Mouse (Mus musculus): ENCODE measurements around the gene Npas3. TPM values are rescaled to one million over a fixed set of nuclear protein-coding genes. Genes with fewer than 3 reads are reported as not detected.

The Npas3 gene
- polyA plus RNA-seq, 1 experiment from 2014 or later: 0.61 TPM

DNA sequence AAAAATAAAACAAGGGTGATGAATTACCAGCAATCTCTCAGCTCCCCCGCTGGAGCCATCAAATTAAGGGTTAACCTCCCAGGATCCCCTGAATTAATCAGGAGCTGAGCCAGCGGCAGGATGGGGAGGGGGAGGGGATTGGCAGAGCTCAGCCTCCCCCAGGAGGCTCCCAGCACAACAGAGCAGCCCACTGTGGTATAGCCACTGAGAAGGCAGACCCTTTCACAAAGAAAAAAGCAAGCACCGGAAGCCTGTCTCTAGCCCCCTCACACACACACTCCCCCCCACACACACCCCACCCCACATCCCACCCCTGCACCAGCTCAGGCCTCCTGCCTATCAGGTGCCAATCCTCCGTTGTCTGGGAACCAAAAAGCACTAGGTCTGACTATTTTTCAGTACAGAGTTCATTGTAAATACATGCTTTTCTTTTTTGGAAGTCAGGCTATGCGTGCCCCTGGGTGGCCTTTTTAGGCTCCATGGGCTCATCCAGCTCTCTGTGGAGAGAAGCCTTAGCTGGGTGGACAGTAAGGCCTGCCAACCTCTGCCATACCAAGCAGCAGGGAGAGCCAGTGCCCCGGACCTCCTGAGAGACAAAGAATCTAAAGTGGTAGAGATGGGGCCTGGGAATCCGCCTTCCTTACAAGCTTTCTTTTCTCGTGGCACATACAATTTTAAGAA is 786.3 kb downstream of the Npas3 start:
- 35% methylated on average over 8 of the region's 8 CpGs for WGBS
- TF ChIP-seq CTCF (IDR thresholded peaks at IDR 0.05; ENCODE audit: low read depth): no peak
- no peak for TF ChIP-seq EP300 (optimal IDR thresholded peaks at IDR 0.05)
- Histone ChIP-seq H3K4me3 (ENCODE audit: low read depth, low read length) (no peak overlapping the region), H3K9ac (ENCODE audit: low read length) (no peak overlapping the region), H3K9me3 (ENCODE audit: control insufficient read depth, low read length) (no peaks in the 10 kb centered on the region), H3K27ac (replicated peaks) (no peak overlapping the region), H3K36me3 (ENCODE audit: control insufficient read depth, insufficient read depth, low read length) (no peaks in the 10 kb centered on the region), H3K27me3 (ENCODE audit: control insufficient read depth, insufficient read depth, low read length) (no peaks in the 10 kb centered on the region), H3K4me1 (replicated peaks; ENCODE audit: control insufficient read depth, insufficient read depth) (no peaks in the 10 kb centered on the region), H3K4me2 (replicated peaks; ENCODE audit: low read depth) (no peak overlapping the region)
- DNase-seq (ENCODE audit: low spot score) (no peak), ATAC-seq (ENCODE audit: low FRiP score, low TSS enrichment) (no peak)

DNA sequence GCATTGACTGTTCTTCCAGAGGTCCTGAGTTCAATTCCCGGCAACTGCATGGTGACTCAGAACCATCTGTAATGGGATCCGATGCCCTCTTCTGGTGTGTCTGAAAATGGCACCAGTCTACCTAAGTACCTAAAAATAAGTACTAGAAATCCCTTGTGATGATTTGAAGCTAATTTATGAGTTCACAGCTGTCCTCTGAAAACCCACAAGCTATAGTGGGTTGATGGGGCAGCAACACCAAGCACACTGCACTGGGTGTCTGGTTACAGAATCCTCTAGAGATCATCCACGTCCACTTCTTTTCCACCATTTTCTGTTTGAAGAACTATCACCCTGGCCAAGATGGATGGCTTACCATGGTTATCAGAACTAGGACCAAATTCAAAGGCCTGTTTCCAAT is 789.1 kb downstream of the Npas3 start:
- ATAC-seq (ENCODE audit: low FRiP score, low TSS enrichment): no peak
- TF ChIP-seq CTCF (IDR thresholded peaks at IDR 0.05; ENCODE audit: low read depth) (no peak), EP300 (optimal IDR thresholded peaks at IDR 0.05) (no peak)
- WGBS: 96% methylated on average over 3 of the region's 3 CpGs
- no peaks in the 10 kb centered on the region for H3K27me3 ChIP-seq (ENCODE audit: control insufficient read depth, insufficient read depth, low read length)
- no peaks in the 10 kb centered on the region for H3K9me3 ChIP-seq (ENCODE audit: control insufficient read depth, low read length)
- no peak overlapping the region for H3K27ac ChIP-seq (replicated peaks)
- no peak overlapping the region for H3K9ac ChIP-seq (ENCODE audit: low read length)
- H3K4me3 ChIP-seq (ENCODE audit: low read depth, low read length): no peak overlapping the region
- no peak for DNase-seq (ENCODE audit: low spot score)
- no peaks in the 10 kb centered on the region for H3K36me3 ChIP-seq (ENCODE audit: control insufficient read depth, insufficient read depth, low read length)
- no peak overlapping the region for H3K4me2 ChIP-seq (replicated peaks; ENCODE audit: low read depth)
- H3K4me1 ChIP-seq (replicated peaks; ENCODE audit: control insufficient read depth, insufficient read depth): no peaks in the 10 kb centered on the region

DNA sequence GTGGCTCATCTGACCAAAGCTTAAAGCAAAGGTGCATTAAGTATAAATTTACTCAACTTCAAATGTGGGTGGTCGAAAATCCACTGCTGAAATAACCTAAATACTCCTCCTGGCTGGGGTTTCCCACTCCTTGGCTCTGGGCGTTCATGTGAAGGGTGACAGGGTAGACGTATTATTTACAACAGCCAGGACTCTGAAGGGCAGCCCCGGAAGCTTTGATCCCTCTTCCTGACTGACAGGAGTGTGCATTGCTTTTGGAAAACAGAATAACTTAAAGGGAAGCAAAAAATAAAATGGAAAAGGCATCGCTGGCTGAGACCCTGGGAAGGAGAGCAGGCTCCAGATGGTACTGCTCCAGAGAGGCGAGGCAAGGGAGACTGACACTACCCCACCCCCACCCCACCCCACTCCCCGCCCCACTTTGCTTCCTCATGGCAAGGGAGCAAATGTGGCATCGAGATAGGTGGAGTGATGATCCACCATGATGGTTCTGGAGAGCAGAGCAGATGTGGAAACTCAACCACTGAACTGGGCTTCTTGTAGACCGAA is 794.6 kb downstream of the Npas3 start:
- H3K4me3 ChIP-seq (ENCODE audit: low read depth, low read length): no peak overlapping the region
- WGBS: 50% methylated on average over 9 of the region's 9 CpGs
- TF ChIP-seq EP300 (optimal IDR thresholded peaks at IDR 0.05): no peak
- TF ChIP-seq CTCF (IDR thresholded peaks at IDR 0.05; ENCODE audit: low read depth): no peak
- H3K9me3 ChIP-seq (ENCODE audit: control insufficient read depth, low read length): no peaks in the 10 kb centered on the region
- no peaks in the 10 kb centered on the region for H3K4me1 ChIP-seq (replicated peaks; ENCODE audit: control insufficient read depth, insufficient read depth)
- H3K27me3 ChIP-seq (ENCODE audit: control insufficient read depth, insufficient read depth, low read length): no peaks in the 10 kb centered on the region
- no peak overlapping the region for H3K9ac ChIP-seq (ENCODE audit: low read length)
- no peak overlapping the region for H3K27ac ChIP-seq (replicated peaks)
- no peaks in the 10 kb centered on the region for H3K36me3 ChIP-seq (ENCODE audit: control insufficient read depth, insufficient read depth, low read length)
- ATAC-seq (ENCODE audit: low FRiP score, low TSS enrichment) (no peak), DNase-seq (ENCODE audit: low spot score) (no peak)
- H3K4me2 ChIP-seq (replicated peaks; ENCODE audit: low read depth): no peak overlapping the region

DNA sequence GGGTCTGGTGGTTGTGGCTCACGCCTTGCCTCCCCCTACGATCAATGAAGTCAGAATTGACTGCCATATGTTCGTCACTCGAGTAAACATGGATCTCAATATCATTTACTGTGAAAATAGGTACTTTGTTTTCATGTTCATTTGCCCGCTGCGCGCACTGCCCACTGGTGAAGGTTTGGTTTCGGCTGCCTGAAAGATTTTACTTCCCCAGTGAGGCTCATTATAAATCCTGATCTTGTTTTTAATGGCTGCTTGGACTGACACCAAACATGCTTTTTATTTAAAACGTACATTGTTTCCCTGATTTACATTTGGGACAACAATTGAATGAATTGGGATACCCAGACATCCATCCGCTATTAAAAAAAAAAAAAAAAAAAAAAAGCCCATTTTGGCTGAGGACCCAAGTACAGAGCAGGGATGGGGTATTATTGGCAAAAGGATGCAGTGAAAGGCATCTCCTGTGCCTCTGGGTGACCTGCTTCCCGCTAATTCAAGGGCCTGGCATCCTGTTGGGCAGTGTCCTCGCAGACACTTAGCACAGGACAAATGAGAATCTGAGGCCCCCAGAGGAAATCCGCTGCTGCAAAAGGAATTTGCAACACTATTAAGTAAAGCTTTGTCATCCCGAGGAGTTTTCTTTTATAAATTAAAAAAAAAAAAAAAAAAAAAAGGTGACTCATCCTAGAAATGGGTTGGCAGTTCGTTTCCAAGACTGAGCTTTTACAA is 796.3 kb downstream of the Npas3 start:
- no peaks in the 10 kb centered on the region for H3K36me3 ChIP-seq (ENCODE audit: control insufficient read depth, insufficient read depth, low read length)
- no peaks in the 10 kb centered on the region for H3K27me3 ChIP-seq (ENCODE audit: control insufficient read depth, insufficient read depth, low read length)
- H3K4me3 ChIP-seq (ENCODE audit: low read depth, low read length): no peak overlapping the region
- no peak overlapping the region for H3K27ac ChIP-seq (replicated peaks)
- no peak for TF ChIP-seq EP300 (optimal IDR thresholded peaks at IDR 0.05)
- no peak for TF ChIP-seq CTCF (IDR thresholded peaks at IDR 0.05; ENCODE audit: low read depth)
- no peak overlapping the region for H3K9ac ChIP-seq (ENCODE audit: low read length)
- DNase-seq (ENCODE audit: low spot score) (no peak), ATAC-seq (ENCODE audit: low FRiP score, low TSS enrichment) (no peak)
- H3K4me1 ChIP-seq (replicated peaks; ENCODE audit: control insufficient read depth, insufficient read depth): no peaks in the 10 kb centered on the region
- 78% methylated on average over 15 of the region's 15 CpGs for WGBS
- no peaks in the 10 kb centered on the region for H3K9me3 ChIP-seq (ENCODE audit: control insufficient read depth, low read length)
- no peak overlapping the region for H3K4me2 ChIP-seq (replicated peaks; ENCODE audit: low read depth)

DNA sequence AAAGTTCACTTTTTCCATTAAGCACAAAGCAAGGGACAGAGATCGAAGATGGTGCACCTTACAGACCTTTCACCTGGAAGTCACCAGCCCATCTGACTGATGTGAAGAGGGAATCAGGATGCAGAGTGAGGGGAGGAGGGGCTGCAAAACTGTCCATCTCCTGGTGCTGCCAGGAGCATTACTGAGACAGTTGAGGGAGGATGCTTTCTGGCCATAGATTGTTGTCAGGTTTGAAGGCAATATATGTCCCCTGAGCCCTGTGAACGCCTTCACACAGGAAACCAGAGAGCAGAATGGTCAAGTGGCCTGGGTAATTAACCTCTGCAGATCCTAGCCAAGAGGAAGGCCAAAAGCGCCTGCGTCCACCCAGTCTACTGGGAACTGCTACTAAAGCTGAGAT is 796.9 kb downstream of the Npas3 start:
- H3K27ac ChIP-seq (replicated peaks): no peak overlapping the region
- no peak for DNase-seq (ENCODE audit: low spot score)
- TF ChIP-seq CTCF (IDR thresholded peaks at IDR 0.05; ENCODE audit: low read depth): no peak
- no peak for TF ChIP-seq EP300 (optimal IDR thresholded peaks at IDR 0.05)

DNA sequence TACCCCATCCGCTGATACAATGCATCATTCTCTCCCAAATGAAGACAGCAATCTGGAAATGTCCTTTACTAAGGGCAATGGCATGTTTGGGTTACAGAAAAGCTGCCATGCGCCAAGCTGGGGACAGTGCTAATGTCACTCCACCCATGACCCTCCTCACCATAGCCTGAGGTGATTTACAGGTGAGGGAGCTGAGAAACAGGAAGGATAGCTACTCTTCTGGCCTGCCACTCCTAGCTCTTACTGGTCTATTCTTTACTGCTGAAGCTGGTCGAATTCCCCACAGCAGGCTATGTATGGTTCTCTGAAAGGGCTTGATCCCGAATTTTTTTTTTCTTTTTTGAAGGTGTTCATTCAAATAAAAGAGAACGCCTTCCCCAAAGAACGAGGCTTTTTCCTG is 798.3 kb downstream of the Npas3 start:
- H3K27ac ChIP-seq (replicated peaks): no peak overlapping the region
- no peaks in the 10 kb centered on the region for H3K4me1 ChIP-seq (replicated peaks; ENCODE audit: control insufficient read depth, insufficient read depth)
- no peak overlapping the region for H3K9ac ChIP-seq (ENCODE audit: low read length)
- TF ChIP-seq CTCF (IDR thresholded peaks at IDR 0.05; ENCODE audit: low read depth) (no peak), EP300 (optimal IDR thresholded peaks at IDR 0.05) (no peak)
- ATAC-seq (ENCODE audit: low FRiP score, low TSS enrichment) (no peak), DNase-seq (ENCODE audit: low spot score) (no peak)
- H3K4me2 ChIP-seq (replicated peaks; ENCODE audit: low read depth): no peak overlapping the region
- WGBS: 70% methylated on average over 6 of the region's 6 CpGs
- no peaks in the 10 kb centered on the region for H3K9me3 ChIP-seq (ENCODE audit: control insufficient read depth, low read length)
- H3K27me3 ChIP-seq (ENCODE audit: control insufficient read depth, insufficient read depth, low read length): no peaks in the 10 kb centered on the region
- no peak overlapping the region for H3K4me3 ChIP-seq (ENCODE audit: low read depth, low read length)
- no peaks in the 10 kb centered on the region for H3K36me3 ChIP-seq (ENCODE audit: control insufficient read depth, insufficient read depth, low read length)

More for the DNA sequence above, 796.9 kb downstream of the Npas3 start:
- no peak overlapping the region for H3K4me2 ChIP-seq (replicated peaks; ENCODE audit: low read depth)
- H3K9me3 ChIP-seq (ENCODE audit: control insufficient read depth, low read length): no peaks in the 10 kb centered on the region
- ATAC-seq (ENCODE audit: low FRiP score, low TSS enrichment): no peak
- H3K4me1 ChIP-seq (replicated peaks; ENCODE audit: control insufficient read depth, insufficient read depth): no peaks in the 10 kb centered on the region
- no peak overlapping the region for H3K9ac ChIP-seq (ENCODE audit: low read length)
- H3K27me3 ChIP-seq (ENCODE audit: control insufficient read depth, insufficient read depth, low read length): no peaks in the 10 kb centered on the region
- no peaks in the 10 kb centered on the region for H3K36me3 ChIP-seq (ENCODE audit: control insufficient read depth, insufficient read depth, low read length)
- no peak overlapping the region for H3K4me3 ChIP-seq (ENCODE audit: low read depth, low read length)
- 72% methylated on average over 4 of the region's 4 CpGs for WGBS

All from stomach, postnatal 0 days (tissue).